Mouse (Mus musculus) bone marrow, adult 2 months (tissue): ENCODE measurements around the gene Rassf8.

ENCODE experiments used
- CTCF ChIP-seq: fragments of 200-500 bp; IDR thresholded peaks from 2 replicates; pipeline ENCODE4 v1.5.1; 2011; ENCODE audit warnings: low read length, control low read depth; ENCODE audit not compliant: control insufficient read depth, insufficient read depth
- POLR2A ChIP-seq: fragments of 200-500 bp; IDR thresholded peaks from 2 replicates; pipeline ENCODE4 v1.6.1; 2011; ENCODE audit warnings: low read depth, mild to moderate bottlenecking, control low read depth, low read length, borderline replicate concordance; ENCODE audit not compliant: control insufficient read depth

DNA sequence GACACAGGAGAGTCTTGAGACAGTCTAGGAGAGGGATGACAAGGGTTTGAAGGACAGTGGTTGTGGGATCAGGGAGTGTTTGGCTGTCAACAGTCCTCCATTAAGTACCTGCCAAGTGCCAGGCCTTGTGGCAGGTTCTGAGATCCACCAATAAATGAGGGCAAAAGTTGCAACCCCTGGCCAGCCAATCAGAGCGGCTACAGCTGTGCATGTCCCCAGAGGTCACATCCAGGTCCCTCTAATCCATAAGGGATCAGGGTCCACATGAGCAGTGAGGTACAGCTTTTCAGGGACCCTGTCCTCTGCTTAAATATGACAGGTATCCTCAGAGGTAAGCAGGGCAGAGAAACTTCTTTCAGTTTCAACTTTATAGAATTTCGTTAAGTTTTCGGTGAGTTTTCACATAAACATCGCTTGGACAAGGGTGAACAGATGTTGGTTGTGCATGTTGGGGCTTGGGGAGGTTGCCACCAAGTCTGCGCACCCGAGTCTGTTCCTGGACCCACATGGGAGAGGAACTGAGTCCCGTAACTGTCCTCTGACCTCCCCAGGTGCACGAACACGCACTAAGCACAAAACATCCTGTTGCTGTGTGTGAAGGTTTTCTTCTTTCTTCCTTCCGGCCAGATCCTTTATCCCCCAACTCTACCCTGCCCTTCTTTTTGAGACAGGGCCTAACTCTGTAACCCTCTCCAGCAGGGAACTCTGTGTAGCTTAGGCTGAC is 107.0 kb downstream of the Rassf8 start:
- TF ChIP-seq CTCF = no peak
- TF ChIP-seq POLR2A = no peak
